Mouse (Mus musculus): Measurements from ENCODE around the gene Gm11937. TPM values are rescaled to one million over a fixed set of nuclear protein-coding genes. Genes with fewer than 3 reads are reported as not detected.
"Not testable (repeated sequence)": the region's sequence is repeated elsewhere in the genome, so short reads cannot be mapped to it uniquely, and the experiment has no call there.

Gm11937 gene
- not detected in 2 replicates for polyA plus RNA-seq (2016; fragmentation: Nextera tagmentation; extraction: Ambion mirVana)

GRCm38 (mm10) chr11:99610089-99610488 is at the start of gene Gm11937:
Gene Gm11937 (minus strand): TSS chr11:99610189.
- not testable (repeated sequence) for H3K9me3 ChIP-seq

GRCm38 (mm10) chr11:99659256-99659655 is 49.3 kb upstream of the Gm11937 start:
- Histone ChIP-seq H3K27ac (no peak overlapping the region), H3K9me3 (no peaks in the 10 kb centered on the region), H3K36me3 (no peaks in the 10 kb centered on the region), H3K4me1 (replicated peaks) (0 out of 2 replicates have a peak, but pooled peaks cover 3% of the 10 kb centered on the region), H3K27me3 (ENCODE audit: insufficient read depth, poor library complexity, severe bottlenecking) (no peaks in the 10 kb centered on the region), H3K4me3 (no peak overlapping the region)
- DNase-seq (ENCODE audit: low spot score), result no peak
- 89% methylated on average over 4 of the region's 4 CpGs for WGBS

More at GRCm38 (mm10) chr11:99610089-99610488, at the start of gene Gm11937:
- H3K27me3 ChIP-seq (ENCODE audit: insufficient read depth, poor library complexity, severe bottlenecking); H3K4me3 ChIP-seq; H3K27ac ChIP-seq; H3K4me1 ChIP-seq (replicated peaks); H3K36me3 ChIP-seq; DNase-seq (ENCODE audit: low spot score): not testable (repeated sequence)
- WGBS, result 66% methylated on average over 2 of the region's 2 CpGs

GRCm38 (mm10) chr11:99658467-99659010 is 48.5 kb upstream of the Gm11937 start, which contains the start of gene Gm11563:
Gene Gm11563 (minus strand): TSS chr11:99658960.
- 68% methylated on average over 10 of the region's 10 CpGs for WGBS
- H3K4me3 ChIP-seq; H3K27me3 ChIP-seq (ENCODE audit: insufficient read depth, poor library complexity, severe bottlenecking); H3K36me3 ChIP-seq; H3K27ac ChIP-seq; DNase-seq (ENCODE audit: low spot score); H3K9me3 ChIP-seq; H3K4me1 ChIP-seq (replicated peaks): not testable (repeated sequence)

GRCm38 (mm10) chr11:99657051-99657450 is 47.1 kb upstream of the Gm11937 start:
- WGBS, result 47% methylated on average over 5 of the region's 5 CpGs

GRCm38 (mm10) chr11:99650136-99650535 is 40.1 kb upstream of the Gm11937 start, which contains the start of gene Gm11555:
Gene Gm11555 (minus strand): TSS chr11:99650236.
- no peak for DNase-seq (ENCODE audit: low spot score)
- Histone ChIP-seq H3K4me3 (no peak within 1 kb of the TSS), H3K36me3 (no peaks in the 10 kb centered on the region), H3K4me1 (replicated peaks) (no peaks in the 10 kb centered on the region), H3K9me3 (no peaks in the 10 kb centered on the region), H3K27me3 (ENCODE audit: insufficient read depth, poor library complexity, severe bottlenecking) (no peaks in the 10 kb centered on the region), H3K27ac (no peak within 1 kb of the TSS)
- WGBS, result 83% methylated on average over 2 of the region's 2 CpGs

More at GRCm38 (mm10) chr11:99657051-99657450, 47.1 kb upstream of the Gm11937 start:
- no peak overlapping the region for H3K4me3 ChIP-seq
- H3K27me3 ChIP-seq (ENCODE audit: insufficient read depth, poor library complexity, severe bottlenecking), result no peaks in the 10 kb centered on the region
- no peak for DNase-seq (ENCODE audit: low spot score)
- H3K4me1 ChIP-seq (replicated peaks), result 0 out of 2 replicates have a peak, but pooled peaks cover 3% of the 10 kb centered on the region
- H3K9me3 ChIP-seq, result no peaks in the 10 kb centered on the region
- no peak overlapping the region for H3K27ac ChIP-seq
- H3K36me3 ChIP-seq, result no peaks in the 10 kb centered on the region

GRCm38 (mm10) chr11:99646444-99646843 is 36.5 kb upstream of the Gm11937 start:
- H3K27ac ChIP-seq, result no peak overlapping the region
- no peaks in the 10 kb centered on the region for H3K36me3 ChIP-seq
- H3K4me3 ChIP-seq, result no peak overlapping the region
- WGBS, result 90% methylated on average over 15 of the region's 15 CpGs
- no peaks in the 10 kb centered on the region for H3K9me3 ChIP-seq
- H3K27me3 ChIP-seq (ENCODE audit: insufficient read depth, poor library complexity, severe bottlenecking), result no peaks in the 10 kb centered on the region
- no peak for DNase-seq (ENCODE audit: low spot score)
- no peaks in the 10 kb centered on the region for H3K4me1 ChIP-seq (replicated peaks)

- Histone ChIP-seq H3K27me3 (ENCODE audit: insufficient read depth, poor library complexity, severe bottlenecking) (no peaks in the 10 kb centered on the region), H3K27ac (no peak overlapping the region), H3K36me3 (no peaks in the 10 kb centered on the region), H3K9me3 (no peaks in the 10 kb centered on the region), H3K4me3 (no peak overlapping the region), H3K4me1 (replicated peaks) (no peaks in the 10 kb centered on the region)
- no peak for DNase-seq (ENCODE audit: low spot score)
- WGBS, result 83% methylated on average over 3 of the region's 3 CpGs
Observed at GRCm38 (mm10) chr11:99644351-99644750, 34.4 kb upstream of the Gm11937 start.

GRCm38 (mm10) chr11:99643635-99644139 is 33.7 kb upstream of the Gm11937 start, which contains the start of gene Krtap4-7:
Gene Krtap4-7 (minus strand): TSS chr11:99644089.
- not testable (repeated sequence) for H3K4me1 ChIP-seq (replicated peaks); H3K4me3 ChIP-seq; H3K9me3 ChIP-seq; DNase-seq (ENCODE audit: low spot score); H3K27me3 ChIP-seq (ENCODE audit: insufficient read depth, poor library complexity, severe bottlenecking); H3K36me3 ChIP-seq; H3K27ac ChIP-seq
- 81% methylated on average over 9 of the region's 9 CpGs for WGBS

- H3K36me3 ChIP-seq, result no peaks in the 10 kb centered on the region
- no peak overlapping the region for H3K4me3 ChIP-seq
- WGBS, result 48% methylated on average over 1 of the region's 1 CpGs
Observed at GRCm38 (mm10) chr11:99640926-99641325, 30.9 kb upstream of the Gm11937 start.

GRCm38 (mm10) chr11:99637086-99637485 is 27.1 kb upstream of the Gm11937 start:
- H3K4me1 ChIP-seq (replicated peaks), result peaks cover 4% of the 10 kb centered on the region
- no peaks in the 10 kb centered on the region for H3K9me3 ChIP-seq
- WGBS, result 90% methylated on average over 1 of the region's 1 CpGs
- H3K36me3 ChIP-seq, result no peaks in the 10 kb centered on the region
- no peak overlapping the region for H3K4me3 ChIP-seq
- DNase-seq (ENCODE audit: low spot score), result no peak
- no peak overlapping the region for H3K27ac ChIP-seq
- no peaks in the 10 kb centered on the region for H3K27me3 ChIP-seq (ENCODE audit: insufficient read depth, poor library complexity, severe bottlenecking)

More at GRCm38 (mm10) chr11:99640926-99641325, 30.9 kb upstream of the Gm11937 start:
- no peaks in the 10 kb centered on the region for H3K27me3 ChIP-seq (ENCODE audit: insufficient read depth, poor library complexity, severe bottlenecking)
- no peaks in the 10 kb centered on the region for H3K4me1 ChIP-seq (replicated peaks)
- H3K9me3 ChIP-seq, result no peaks in the 10 kb centered on the region
- no peak for DNase-seq (ENCODE audit: low spot score)
- no peak overlapping the region for H3K27ac ChIP-seq

GRCm38 (mm10) chr11:99634653-99635134 is 24.7 kb upstream of the Gm11937 start, which contains the start of gene Krtap4-2:
Gene Krtap4-2 (minus strand): TSS chr11:99635084.
- 43% methylated on average over 8 of the region's 8 CpGs for WGBS

GRCm38 (mm10) chr11:99633293-99633692 is 23.3 kb upstream of the Gm11937 start:
- DNase-seq (ENCODE audit: low spot score), result no peak
- Histone ChIP-seq H3K27ac (no peak overlapping the region), H3K9me3 (no peaks in the 10 kb centered on the region), H3K4me1 (replicated peaks) (peaks cover 4% of the 10 kb centered on the region), H3K4me3 (no peak overlapping the region), H3K27me3 (ENCODE audit: insufficient read depth, poor library complexity, severe bottlenecking) (no peaks in the 10 kb centered on the region), H3K36me3 (no peaks in the 10 kb centered on the region)
- 81% methylated on average over 2 of the region's 2 CpGs for WGBS

More at GRCm38 (mm10) chr11:99634653-99635134, 24.7 kb upstream of the Gm11937 start, which contains the start of gene Krtap4-2:
- Histone ChIP-seq H3K27ac (no peak within 1 kb of the TSS), H3K9me3 (no peaks in the 10 kb centered on the region), H3K4me3 (no peak within 1 kb of the TSS), H3K4me1 (replicated peaks) (peaks cover 4% of the 10 kb centered on the region), H3K36me3 (no peaks in the 10 kb centered on the region), H3K27me3 (ENCODE audit: insufficient read depth, poor library complexity, severe bottlenecking) (no peaks in the 10 kb centered on the region)
- no peak for DNase-seq (ENCODE audit: low spot score)

- Histone ChIP-seq H3K9me3 (no peaks in the 10 kb centered on the region), H3K4me3 (no peak overlapping the region), H3K36me3 (no peaks in the 10 kb centered on the region), H3K27ac (no peak overlapping the region), H3K27me3 (ENCODE audit: insufficient read depth, poor library complexity, severe bottlenecking) (no peaks in the 10 kb centered on the region), H3K4me1 (replicated peaks) (peaks cover 4% of the 10 kb centered on the region)
- WGBS, result 85% methylated on average over 3 of the region's 3 CpGs
- no peak for DNase-seq (ENCODE audit: low spot score)
Observed at GRCm38 (mm10) chr11:99630890-99631289, 20.9 kb upstream of the Gm11937 start.

Data from hindbrain, embryonic 10.5 days (tissue).